Mouse (Mus musculus) forebrain, embryonic 14.5 days (tissue): Measurements from ENCODE around the gene Sdhaf3. TPM values are rescaled to one million over a fixed set of nuclear protein-coding genes. Genes with fewer than 3 reads are reported as not detected.

Experiments used
- ATAC-seq: fragments of 200-750 bp; cut with Nextera tagmentation; 2 replicates; pipeline ENCODE4 v1.8.0; 2017; ENCODE audit warnings: mild to moderate bottlenecking, moderate library complexity
- DNase-seq: peaks from one replicate; pipeline ENCODE4 v3.0.0-alpha.2; 2015; ENCODE audit warnings: low spot score
- H3K27ac ChIP-seq: fragments of 300-500 bp; sonication (generic); 2 replicates; pipeline ENCODE4 v1.5.1; 2014; ENCODE audit warnings: low read depth, mild to moderate bottlenecking, control low read depth, low read length, moderate library complexity
- H3K27me3 ChIP-seq: fragments of 300-500 bp; sonication (generic); replicated peaks from 2 replicates; pipeline ENCODE4 v1.6.1; 2014; ENCODE audit warnings: low read length, control low read depth, mixed read lengths; ENCODE audit not compliant: control insufficient read depth, insufficient read depth
- H3K36me3 ChIP-seq: fragments of 300-500 bp; sonication (generic); 2 replicates; pipeline ENCODE4 v1.6.1; 2014; ENCODE audit warnings: low read length, control low read depth; ENCODE audit not compliant: control insufficient read depth, insufficient read depth
- H3K4me1 ChIP-seq: fragments of 300-500 bp; sonication (generic); 2 replicates; pipeline ENCODE4 v1.6.1; 2014; ENCODE audit warnings: antibody characterized with exemption, low read length, control low read depth; ENCODE audit not compliant: control insufficient read depth, insufficient read depth
- H3K4me2 ChIP-seq: fragments of 300-500 bp; sonication (generic); 2 replicates; pipeline ENCODE4 v1.6.1; 2014; ENCODE audit warnings: mild to moderate bottlenecking, control low read depth, low read length
- H3K4me3 ChIP-seq: fragments of 300-500 bp; sonication (generic); 2 replicates; pipeline ENCODE4 v1.5.1; 2014; ENCODE audit warnings: low read depth, low read length, control low read depth
- H3K9ac ChIP-seq: fragments of 300-500 bp; sonication (generic); 2 replicates; pipeline ENCODE4 v1.6.1; 2014; ENCODE audit warnings: mild to moderate bottlenecking, low read length, control low read depth, moderate library complexity
- H3K9me3 ChIP-seq: fragments of 300-500 bp; sonication (generic); replicated peaks from 2 replicates; pipeline ENCODE4 v1.6.1; 2016; ENCODE audit warnings: low read length, control low read depth, mixed read lengths; ENCODE audit not compliant: control insufficient read depth
- WGBS: fragments of 180-500 bp; shearing (Covaris S2); extraction: QIAGEN DNeasy Blood & Tissue Kit; methylation state at CpG from one replicate; pipeline ENCODE4 v1.1.7; 2014; 5-methylcytosine and 5-hydroxymethylcytosine counted together
- polyA plus RNA-seq: library from polyadenylated mRNA; unstranded; fragments of >200 nt; fragmentation: Nextera tagmentation; extraction: Ambion mirVana; gene quantifications from 2 replicates; pipeline ENCODE4 v1.2.1, GENCODE M21; 2014

The Sdhaf3 gene
- polyA plus RNA-seq, result 7.4 and 7.6 TPM in 2 replicates

DNA sequence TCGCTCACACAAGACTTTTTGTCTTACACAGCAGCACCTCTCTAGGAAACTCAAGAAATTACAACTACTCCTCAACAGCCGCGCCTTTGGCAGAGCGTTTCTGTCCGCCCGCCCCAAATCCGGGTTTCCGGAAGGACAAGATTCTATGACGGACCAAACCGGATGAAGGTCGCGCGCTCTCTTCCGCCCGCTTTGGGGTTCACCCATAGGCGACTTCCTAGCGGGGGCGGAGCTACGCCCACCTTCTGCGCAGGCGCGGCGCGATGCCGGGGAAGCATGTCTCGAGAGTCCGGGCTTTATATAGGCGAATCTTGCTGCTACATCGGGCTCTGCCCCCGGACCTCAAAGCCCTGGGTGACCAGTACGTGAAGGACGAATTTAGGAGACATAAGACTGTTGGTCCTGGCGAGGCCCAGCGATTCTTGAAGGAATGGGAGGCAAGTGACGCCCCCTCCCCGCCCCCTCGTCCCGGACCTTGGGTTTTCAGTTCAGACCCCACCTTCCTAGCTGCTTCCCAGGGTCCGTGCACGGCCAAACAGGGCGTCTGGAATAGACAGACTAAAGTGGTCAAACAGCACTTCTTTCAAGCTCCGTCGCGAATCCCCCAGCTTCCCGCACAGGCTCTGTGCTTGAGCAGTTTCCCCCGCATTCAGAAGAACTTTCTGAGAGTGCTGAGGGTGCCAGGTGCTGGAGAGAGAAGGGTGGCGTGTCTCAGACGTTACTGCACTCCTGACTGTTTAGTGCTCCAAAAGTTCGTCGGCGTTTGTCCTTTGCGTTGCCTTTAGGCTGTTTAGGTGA lies at the start of gene Sdhaf3:
Gene Sdhaf3 (plus strand): TSS at position 241 of the 798 bp plus-strand sequence.
- H3K4me1 ChIP-seq, result peaks cover 4% of the 10 kb centered on the region; the same call in 1 of the 2 replicates
- H3K4me2 ChIP-seq, result peak within 1 kb of the TSS; percentile 61
- H3K36me3 ChIP-seq, result no peaks in the 10 kb centered on the region
- ATAC-seq, result peak; percentile 99
- WGBS, result under 1% methylated on average over 52 of the region's 52 CpGs
- peak within 1 kb of the TSS; percentile 67 for H3K4me3 ChIP-seq
- H3K27me3 ChIP-seq, result 0 out of 2 replicates have a peak, but pooled peaks cover 5% of the 10 kb centered on the region
- H3K9ac ChIP-seq, result peak within 1 kb of the TSS; percentile 80
- DNase-seq, result peak; percentile 99
- H3K9me3 ChIP-seq, result no peaks in the 10 kb centered on the region
- peak within 1 kb of the TSS; percentile 44; the same call in 1 of the 2 replicates for H3K27ac ChIP-seq

DNA sequence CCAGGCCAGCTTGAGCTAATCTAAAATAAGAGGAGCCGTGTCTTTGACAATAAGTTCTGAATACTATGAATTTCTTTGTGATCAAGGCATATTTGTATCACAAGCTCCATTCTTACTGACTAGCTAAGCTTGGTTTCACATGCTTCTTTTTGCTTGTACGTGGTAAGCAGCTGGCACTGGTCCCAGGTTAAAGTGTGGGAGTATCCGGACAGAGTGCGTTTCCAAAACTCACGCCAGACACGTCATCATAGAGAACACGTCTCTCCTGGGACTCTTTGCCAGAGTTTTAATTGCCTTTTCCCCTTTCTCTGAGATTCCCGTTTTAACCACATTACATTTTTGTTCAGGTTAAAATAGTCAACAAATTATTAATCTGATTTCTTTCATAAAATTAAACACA lies 46.2 kb upstream of the Sdhaf3 start:
- Histone ChIP-seq H3K9ac (no peak overlapping the region), H3K9me3 (no peaks in the 10 kb centered on the region), H3K27me3 (no peaks in the 10 kb centered on the region), H3K4me2 (no peak overlapping the region), H3K27ac (no peak overlapping the region), H3K36me3 (no peaks in the 10 kb centered on the region), H3K4me1 (no peaks in the 10 kb centered on the region), H3K4me3 (no peak overlapping the region)
- ATAC-seq (no peak), DNase-seq (peak; percentile 8)
- WGBS, result 54% methylated on average over 8 of the region's 8 CpGs

DNA sequence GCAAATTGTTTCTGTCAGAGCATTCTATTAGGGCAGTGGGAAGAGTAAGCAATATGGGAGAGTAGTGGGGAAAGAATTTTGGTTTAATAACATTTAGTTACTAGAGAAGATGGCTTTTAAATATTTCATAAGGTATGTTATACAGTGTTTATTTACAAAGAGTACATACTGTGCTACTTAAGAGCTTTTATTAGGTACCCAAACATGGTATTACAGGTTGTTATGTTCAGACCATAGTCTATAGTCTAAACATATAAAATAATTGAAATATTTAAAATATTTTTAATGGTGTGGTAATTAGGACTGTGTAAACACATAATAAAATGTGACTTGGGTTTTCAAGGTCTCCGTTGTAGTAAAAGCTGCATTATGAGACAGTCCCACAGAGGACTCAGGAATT lies 41.5 kb upstream of the Sdhaf3 start:
- H3K27ac ChIP-seq, result no peak overlapping the region
- DNase-seq (no peak), ATAC-seq (no peak)
- 84% methylated on average over 1 of the region's 1 CpGs for WGBS
- no peak overlapping the region for H3K4me2 ChIP-seq
- no peaks in the 10 kb centered on the region for H3K9me3 ChIP-seq
- H3K4me3 ChIP-seq, result no peak overlapping the region
- no peak overlapping the region for H3K9ac ChIP-seq
- no peaks in the 10 kb centered on the region for H3K4me1 ChIP-seq
- no peaks in the 10 kb centered on the region for H3K36me3 ChIP-seq
- no peaks in the 10 kb centered on the region for H3K27me3 ChIP-seq

- Histone ChIP-seq H3K4me1 (no peaks in the 10 kb centered on the region), H3K9me3 (no peaks in the 10 kb centered on the region), H3K9ac (no peak overlapping the region), H3K4me3 (no peak overlapping the region), H3K4me2 (no peak overlapping the region), H3K27ac (no peak overlapping the region), H3K36me3 (no peaks in the 10 kb centered on the region), H3K27me3 (no peaks in the 10 kb centered on the region)
- 36% methylated on average over 5 of the region's 5 CpGs for WGBS
- ATAC-seq (peak; percentile 88), DNase-seq (peak; percentile 85)
Measured at GRCm38 (mm10) chr6:6914849-6915525, 40.8 kb upstream of the Sdhaf3 start.

DNA sequence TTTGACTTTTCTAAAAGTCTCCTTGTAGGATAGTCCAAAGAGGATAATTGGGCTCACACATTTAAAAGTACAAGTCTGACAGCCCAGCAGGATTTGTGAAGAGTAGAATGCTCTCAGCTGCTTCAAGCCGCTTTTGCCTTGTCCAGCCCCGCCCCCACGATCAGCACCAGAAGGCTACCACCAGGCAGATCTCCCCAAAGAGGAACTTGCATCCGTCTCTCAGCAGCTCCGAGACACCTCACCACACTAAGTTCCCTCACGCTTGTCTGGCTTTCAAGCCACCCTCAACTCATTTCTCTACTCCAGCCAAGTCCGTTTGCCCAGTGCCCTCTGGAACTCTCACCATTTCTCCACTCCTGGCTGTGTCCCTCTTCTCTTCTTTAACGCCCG lies 40.3 kb upstream of the Sdhaf3 start:
- Histone ChIP-seq H3K27ac (no peak overlapping the region), H3K4me1 (no peaks in the 10 kb centered on the region), H3K9ac (no peak overlapping the region), H3K4me3 (no peak overlapping the region), H3K27me3 (no peaks in the 10 kb centered on the region), H3K9me3 (no peaks in the 10 kb centered on the region), H3K36me3 (no peaks in the 10 kb centered on the region), H3K4me2 (no peak overlapping the region)
- 57% methylated on average over 9 of the region's 9 CpGs for WGBS
- no peak for ATAC-seq
- no peak for DNase-seq

DNA sequence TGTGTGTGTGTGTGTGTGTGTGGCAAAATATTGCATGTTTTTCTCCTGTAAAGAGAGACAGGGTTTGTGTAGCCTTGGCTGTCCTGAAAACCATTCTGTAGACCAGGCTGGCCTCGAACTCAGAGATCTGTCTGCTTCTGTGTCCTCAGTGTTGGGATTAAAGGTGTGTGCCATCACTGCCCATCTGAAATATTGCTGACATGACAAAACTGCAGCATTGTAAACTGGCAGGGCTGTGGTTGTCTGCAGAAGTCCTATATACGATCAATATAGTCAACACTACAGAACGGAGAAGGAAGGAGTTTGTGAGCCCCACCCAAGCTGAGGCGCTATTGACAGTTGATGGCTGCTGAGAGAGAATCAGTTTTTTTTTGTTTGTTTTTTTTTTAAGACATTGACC lies 38.5 kb upstream of the Sdhaf3 start:
- no peak for DNase-seq
- Histone ChIP-seq H3K4me1 (no peaks in the 10 kb centered on the region), H3K27ac (no peak overlapping the region), H3K27me3 (no peaks in the 10 kb centered on the region), H3K4me3 (no peak overlapping the region), H3K9ac (no peak overlapping the region), H3K4me2 (no peak overlapping the region), H3K9me3 (no peaks in the 10 kb centered on the region), H3K36me3 (no peaks in the 10 kb centered on the region)
- ATAC-seq, result no peak
- 95% methylated on average over 4 of the region's 4 CpGs for WGBS

GRCm38 (mm10) chr6:6925264-6925663 lies 30.5 kb upstream of the Sdhaf3 start:
- DNase-seq (no peak), ATAC-seq (no peak)
- Histone ChIP-seq H3K4me1 (no peaks in the 10 kb centered on the region), H3K27me3 (no peaks in the 10 kb centered on the region), H3K9ac (no peak overlapping the region), H3K9me3 (no peaks in the 10 kb centered on the region), H3K27ac (no peak overlapping the region), H3K4me2 (no peak overlapping the region), H3K4me3 (no peak overlapping the region), H3K36me3 (no peaks in the 10 kb centered on the region)
- WGBS, result 50% methylated on average over 1 of the region's 1 CpGs

GRCm38 (mm10) chr6:6930831-6931230 lies 25.0 kb upstream of the Sdhaf3 start:
- no peaks in the 10 kb centered on the region for H3K27me3 ChIP-seq
- no peaks in the 10 kb centered on the region for H3K36me3 ChIP-seq
- H3K9ac ChIP-seq, result no peak overlapping the region
- H3K9me3 ChIP-seq, result no peaks in the 10 kb centered on the region
- no peak overlapping the region for H3K27ac ChIP-seq
- no peak for ATAC-seq
- H3K4me1 ChIP-seq, result no peaks in the 10 kb centered on the region
- no peak overlapping the region for H3K4me2 ChIP-seq
- 79% methylated on average over 4 of the region's 4 CpGs for WGBS
- no peak for DNase-seq
- H3K4me3 ChIP-seq, result no peak overlapping the region

- DNase-seq, result peak; percentile 4
- no peaks in the 10 kb centered on the region for H3K27me3 ChIP-seq
- no peak overlapping the region for H3K27ac ChIP-seq
- no peaks in the 10 kb centered on the region for H3K9me3 ChIP-seq
- H3K4me2 ChIP-seq, result no peak overlapping the region
- 86% methylated on average over 4 of the region's 4 CpGs for WGBS
- H3K9ac ChIP-seq, result no peak overlapping the region
- ATAC-seq, result no peak
- H3K36me3 ChIP-seq, result no peaks in the 10 kb centered on the region
- H3K4me3 ChIP-seq, result no peak overlapping the region
- H3K4me1 ChIP-seq, result no peaks in the 10 kb centered on the region
Measured at GRCm38 (mm10) chr6:6931507-6931906, 24.3 kb upstream of the Sdhaf3 start.
